Mouse (Mus musculus) heart, postnatal 0 days (tissue): ENCODE measurements around the gene Anks1. TPM values are rescaled to one million over a fixed set of nuclear protein-coding genes. Genes with fewer than 3 reads are reported as not detected.
A peak's percentile ranks its signal among the peaks of the same experiment; 100 is the strongest.

Experiments used
- ATAC-seq: fragments of 200-750 bp; cut with Nextera tagmentation; 2 replicates; pipeline ENCODE4 v1.8.0; 2017; ENCODE audit warnings: low read depth, moderate number of reproducible peaks, moderate library complexity; ENCODE audit not compliant: insufficient read depth
- DNase-seq: peaks from one replicate; pipeline ENCODE4 v3.0.0-alpha.2; 2016; ENCODE audit warnings: low spot score
- H3K27ac ChIP-seq: fragments of 300-500 bp; sonication (generic); 2 replicates; pipeline ENCODE4 v1.5.1; 2014; ENCODE audit warnings: low read depth, mild to moderate bottlenecking
- H3K27me3 ChIP-seq: fragments of 300-500 bp; sonication (generic); 2 replicates; pipeline ENCODE4 v1.6.1; 2014; ENCODE audit warnings: low read length, mixed read lengths; ENCODE audit not compliant: control insufficient read depth, insufficient read depth
- H3K36me3 ChIP-seq: fragments of 300-500 bp; sonication (generic); replicated peaks from 2 replicates; pipeline ENCODE4 v1.6.1; 2014; ENCODE audit warnings: low read length, mixed read lengths; ENCODE audit not compliant: control insufficient read depth, insufficient read depth
- H3K4me1 ChIP-seq: fragments of 300-500 bp; sonication (generic); 2 replicates; pipeline ENCODE4 v1.6.1; 2014; ENCODE audit warnings: antibody characterized with exemption; ENCODE audit not compliant: control insufficient read depth, insufficient read depth
- H3K4me2 ChIP-seq: fragments of 300-500 bp; sonication (generic); 2 replicates; pipeline ENCODE4 v1.6.1; 2014; ENCODE audit warnings: low read depth, mild to moderate bottlenecking, low read length, moderate library complexity
- H3K4me3 ChIP-seq: fragments of 300-500 bp; sonication (generic); 2 replicates; pipeline ENCODE4 v1.5.1; 2014; ENCODE audit warnings: low read depth, low read length
- H3K9ac ChIP-seq: fragments of 300-500 bp; sonication (generic); replicated peaks from 2 replicates; pipeline ENCODE4 v1.6.1; 2014; ENCODE audit warnings: low read depth, low read length, mixed read lengths
- H3K9me3 ChIP-seq: fragments of 300-500 bp; sonication (generic); replicated peaks from 2 replicates; pipeline ENCODE4 v1.6.1; 2016; ENCODE audit warnings: low read length; ENCODE audit not compliant: control insufficient read depth
- CTCF ChIP-seq: IDR thresholded peaks from 2 replicates; pipeline ENCODE4 v1.5.1; 2016; ENCODE audit warnings: antibody characterized with exemption, control low read depth, low read depth
- EP300 ChIP-seq: IDR thresholded peaks from 2 replicates; pipeline ENCODE4 v1.6.1; 2016; ENCODE audit warnings: antibody characterized with exemption, low read depth
- WGBS: fragments of 180-500 bp; shearing (Covaris S2); extraction: QIAGEN DNeasy Blood & Tissue Kit; methylation state at CpG from one replicate; pipeline ENCODE4 v1.1.7; 2014; 5-methylcytosine and 5-hydroxymethylcytosine counted together
- polyA plus RNA-seq: library from polyadenylated mRNA; unstranded; fragments of >200 nt; fragmentation: Nextera tagmentation; extraction: Ambion mirVana; gene quantifications from 2 replicates; pipeline ENCODE4 v1.2.1, GENCODE M21; 2015
- total RNA-seq: library from RNA; depleted of rRNA; stranded (reverse); fragments of >200 nt; gene quantifications from 2 replicates; pipeline ENCODE4 v1.2.3, GENCODE M21; 2014; ENCODE audit warnings: low replicate concordance

Anks1 gene
- total and polyA plus RNA-seq, 2 experiments from 2014 or later = 11.0 to 55.4 TPM

DNA sequence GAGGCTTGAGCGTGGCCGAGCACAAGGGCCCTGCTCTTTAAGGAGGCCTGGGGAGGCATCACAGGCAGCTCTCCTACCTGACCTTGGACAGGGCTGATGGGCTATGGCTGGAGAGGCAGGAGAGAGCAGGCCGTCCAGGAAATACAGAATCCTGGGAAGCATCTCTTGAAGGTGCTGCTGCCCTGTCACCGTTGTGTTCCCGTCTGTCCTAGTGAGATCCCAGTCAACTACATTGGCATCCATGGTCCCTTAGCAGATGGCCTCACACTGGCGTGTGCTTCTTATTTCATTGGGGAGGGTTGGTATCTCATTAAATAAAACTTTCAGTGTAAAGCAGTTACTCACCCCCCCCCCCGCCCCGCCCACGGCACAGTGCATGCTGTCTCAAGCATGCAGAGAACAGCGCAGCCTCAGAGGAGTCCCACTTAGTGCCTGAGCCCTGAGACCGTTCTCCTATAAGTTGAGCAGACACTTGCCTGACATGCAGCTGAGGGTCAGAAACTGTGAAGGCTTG, 57.5 kb downstream of the Anks1 start:
- H3K9me3 ChIP-seq = no peaks in the 10 kb centered on the region
- H3K4me3 ChIP-seq = no peak overlapping the region
- no peak overlapping the region for H3K9ac ChIP-seq
- WGBS = 87% methylated on average over 11 of the region's 11 CpGs
- TF ChIP-seq EP300 (no peak), CTCF (no peak)
- ATAC-seq (no peak), DNase-seq (no peak)
- H3K4me1 ChIP-seq = peaks cover 51% of the 10 kb centered on the region
- H3K36me3 ChIP-seq = no peaks in the 10 kb centered on the region
- H3K27me3 ChIP-seq = no peaks in the 10 kb centered on the region
- H3K27ac ChIP-seq = no peak overlapping the region
- no peak overlapping the region for H3K4me2 ChIP-seq

DNA sequence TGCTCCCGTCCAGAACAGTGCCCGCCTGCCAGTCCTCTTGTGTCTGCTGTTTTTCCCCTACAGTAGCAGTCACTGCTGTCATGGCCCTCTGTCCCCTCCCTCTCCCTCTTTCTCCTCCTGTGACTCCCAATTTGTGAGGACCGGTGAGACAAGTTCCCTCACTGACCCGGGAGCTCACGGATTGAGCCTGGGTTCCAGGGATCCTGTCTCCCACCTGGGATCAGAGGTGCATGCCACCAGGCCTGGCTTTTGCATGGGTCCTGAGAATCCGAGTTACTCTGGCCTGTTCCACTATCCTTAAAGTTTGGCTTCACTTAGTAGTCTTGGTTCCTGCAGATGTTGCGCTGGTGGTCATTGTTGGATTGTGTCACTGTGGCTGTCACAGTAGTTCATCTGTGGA, 58.4 kb downstream of the Anks1 start:
- Histone ChIP-seq H3K4me1 (peaks cover 57% of the 10 kb centered on the region), H3K9ac (no peak overlapping the region), H3K9me3 (no peaks in the 10 kb centered on the region), H3K36me3 (no peaks in the 10 kb centered on the region), H3K4me2 (no peak overlapping the region), H3K4me3 (no peak overlapping the region), H3K27ac (peak overlapping the region; percentile 72), H3K27me3 (no peaks in the 10 kb centered on the region)
- TF ChIP-seq CTCF (no peak), EP300 (no peak)
- 87% methylated on average over 7 of the region's 7 CpGs for WGBS
- DNase-seq (no peak), ATAC-seq (no peak)

DNA sequence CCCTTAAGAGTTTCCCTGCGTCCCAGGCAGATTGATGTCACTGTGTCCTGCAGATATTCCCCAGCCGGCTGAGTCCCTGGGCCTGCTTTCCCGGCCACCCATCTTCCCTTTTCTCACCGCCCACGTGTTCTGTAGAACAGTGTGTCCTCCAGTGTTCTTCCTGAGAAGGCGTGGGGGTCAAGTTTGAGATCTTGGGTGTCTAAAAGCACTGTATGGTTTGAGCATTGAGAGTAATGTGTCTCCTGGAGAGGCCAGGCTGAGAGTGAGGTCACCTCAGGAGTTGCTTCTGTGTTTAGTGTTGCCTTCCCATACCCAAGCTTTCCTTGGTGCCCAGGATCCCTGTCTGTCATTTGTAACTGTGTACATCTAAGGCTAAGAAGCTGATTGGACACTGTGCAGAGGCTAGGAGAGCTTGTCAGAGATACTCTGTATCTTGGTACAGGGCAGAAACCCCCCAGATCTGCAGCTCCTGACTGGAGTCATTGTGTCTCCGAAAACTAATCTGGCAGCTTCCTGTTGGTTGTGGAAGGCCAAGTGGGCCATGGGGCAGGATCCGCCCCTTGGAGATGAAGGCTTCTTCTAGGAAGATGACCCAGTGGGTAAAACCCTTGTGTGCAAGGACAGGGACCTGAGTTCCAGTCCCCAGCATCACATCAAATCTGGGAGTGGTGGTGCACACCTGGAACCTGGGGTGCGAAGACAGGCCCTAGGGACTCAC, 59.1 kb downstream of the Anks1 start:
- Histone ChIP-seq H3K27ac (peak overlapping the region; percentile 72), H3K27me3 (no peaks in the 10 kb centered on the region), H3K4me1 (peaks cover 63% of the 10 kb centered on the region), H3K36me3 (no peaks in the 10 kb centered on the region), H3K4me2 (no peak overlapping the region), H3K9me3 (no peaks in the 10 kb centered on the region), H3K9ac (no peak overlapping the region), H3K4me3 (no peak overlapping the region)
- 0 out of 2 replicates have a peak, but pooled peaks have one; percentile 14 for TF ChIP-seq EP300
- TF ChIP-seq CTCF = no peak
- DNase-seq (no peak), ATAC-seq (no peak)
- 62% methylated on average over 9 of the region's 9 CpGs for WGBS

DNA sequence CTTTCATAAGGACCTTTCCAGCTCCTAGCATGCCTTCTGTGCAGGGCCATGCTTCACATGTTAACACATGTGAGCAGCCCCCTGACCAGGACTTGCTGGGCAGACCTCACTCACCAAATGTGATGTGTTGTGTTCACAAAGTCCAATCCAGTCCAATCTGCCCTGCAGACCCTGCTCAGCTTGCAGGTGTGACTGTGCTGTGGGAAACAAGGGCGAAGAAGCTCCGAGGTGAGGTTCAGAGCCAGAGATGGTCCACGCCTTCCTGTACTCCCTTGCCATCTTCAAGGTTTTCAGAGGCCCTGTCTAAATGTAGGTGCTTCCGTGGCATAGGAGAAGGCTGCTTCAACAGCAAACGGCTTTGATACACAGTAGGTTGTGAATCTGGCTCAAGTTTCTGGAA, 59.8 kb downstream of the Anks1 start:
- Histone ChIP-seq H3K27me3 (no peaks in the 10 kb centered on the region), H3K27ac (peak overlapping the region; percentile 72), H3K4me1 (peaks cover 63% of the 10 kb centered on the region), H3K4me3 (no peak overlapping the region), H3K9me3 (no peaks in the 10 kb centered on the region), H3K4me2 (no peak overlapping the region), H3K36me3 (no peaks in the 10 kb centered on the region), H3K9ac (no peak overlapping the region)
- WGBS = 89% methylated on average over 5 of the region's 5 CpGs
- TF ChIP-seq CTCF (no peak), EP300 (no peak)
- DNase-seq = no peak
- no peak for ATAC-seq

DNA sequence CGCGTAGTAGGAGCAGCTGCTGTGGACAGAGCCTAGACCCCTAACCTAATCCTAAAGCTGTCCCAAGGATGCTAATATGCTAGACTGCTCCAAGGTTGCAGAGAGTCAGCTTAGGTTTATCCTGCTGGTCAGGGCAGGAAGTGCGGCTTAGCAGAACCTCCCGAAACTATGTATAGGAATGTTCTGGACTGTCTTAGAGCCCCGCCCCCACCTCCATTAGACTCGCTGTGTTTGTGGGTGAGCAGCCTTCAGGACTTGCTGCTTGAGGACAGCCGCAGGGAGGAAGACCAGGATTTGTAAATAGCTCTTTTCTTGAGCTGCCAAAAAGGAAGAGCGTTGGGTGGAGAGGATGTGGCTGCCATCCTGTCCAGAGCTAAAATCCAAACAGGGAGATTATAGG, 60.3 kb downstream of the Anks1 start:
- H3K4me1 ChIP-seq = peaks cover 66% of the 10 kb centered on the region
- no peak overlapping the region for H3K9ac ChIP-seq
- no peak overlapping the region for H3K4me3 ChIP-seq
- peak overlapping the region; percentile 72 for H3K27ac ChIP-seq
- ATAC-seq = peak; percentile 42
- WGBS = 66% methylated on average over 8 of the region's 8 CpGs
- TF ChIP-seq CTCF (peak; percentile 31; the same call in 1 of the 2 replicates), EP300 (no peak; the same call in 1 of the 2 replicates)
- no peaks in the 10 kb centered on the region for H3K27me3 ChIP-seq
- peak; percentile 35 for DNase-seq
- 0 out of 2 replicates have a peak overlapping the region, but pooled peaks have one; percentile 1 for H3K4me2 ChIP-seq
- no peaks in the 10 kb centered on the region for H3K9me3 ChIP-seq
- H3K36me3 ChIP-seq = no peaks in the 10 kb centered on the region

DNA sequence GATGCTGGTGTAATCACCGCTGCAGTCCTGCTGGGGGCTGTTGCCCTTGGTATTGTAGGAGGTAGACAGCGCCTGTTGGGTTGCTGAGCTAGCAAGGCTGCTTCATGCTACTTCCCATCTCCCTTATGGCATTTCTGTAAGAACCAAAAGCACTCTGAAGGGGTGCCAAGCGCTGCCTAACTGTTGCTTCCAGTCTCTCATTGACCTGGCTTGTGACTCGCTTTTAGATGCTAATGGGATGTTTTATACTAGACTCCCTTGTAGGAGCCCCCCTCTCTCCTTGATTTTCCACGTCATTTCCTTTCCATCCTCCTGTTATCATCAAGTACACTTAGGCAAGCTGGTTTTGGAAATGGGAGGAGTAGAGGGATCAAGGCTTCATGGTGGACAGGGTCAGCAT, 60.8 kb downstream of the Anks1 start:
- H3K9me3 ChIP-seq = no peaks in the 10 kb centered on the region
- H3K36me3 ChIP-seq = 0 out of 2 replicates have a peak, but pooled peaks cover 1% of the 10 kb centered on the region
- peaks cover 66% of the 10 kb centered on the region for H3K4me1 ChIP-seq
- ATAC-seq (no peak), DNase-seq (no peak)
- 0 out of 2 replicates have a peak overlapping the region, but pooled peaks have one; percentile 1 for H3K4me2 ChIP-seq
- peak overlapping the region; percentile 72 for H3K27ac ChIP-seq
- no peaks in the 10 kb centered on the region for H3K27me3 ChIP-seq
- no peak for TF ChIP-seq EP300
- TF ChIP-seq CTCF = no peak
- H3K9ac ChIP-seq = no peak overlapping the region
- 77% methylated on average over 5 of the region's 5 CpGs for WGBS
- no peak overlapping the region for H3K4me3 ChIP-seq
